Mouse (Mus musculus) thymus, postnatal 25 days (tissue): ENCODE data around the gene Actr6.
"Not testable (repeated sequence)": the region's sequence is repeated elsewhere in the genome, so short reads cannot be mapped to it uniquely, and the experiment has no call there.

Source experiments
- DNase-seq: peaks from one replicate; pipeline ENCODE4 v3.0.0; 2022

Actr6 gene

DNA sequence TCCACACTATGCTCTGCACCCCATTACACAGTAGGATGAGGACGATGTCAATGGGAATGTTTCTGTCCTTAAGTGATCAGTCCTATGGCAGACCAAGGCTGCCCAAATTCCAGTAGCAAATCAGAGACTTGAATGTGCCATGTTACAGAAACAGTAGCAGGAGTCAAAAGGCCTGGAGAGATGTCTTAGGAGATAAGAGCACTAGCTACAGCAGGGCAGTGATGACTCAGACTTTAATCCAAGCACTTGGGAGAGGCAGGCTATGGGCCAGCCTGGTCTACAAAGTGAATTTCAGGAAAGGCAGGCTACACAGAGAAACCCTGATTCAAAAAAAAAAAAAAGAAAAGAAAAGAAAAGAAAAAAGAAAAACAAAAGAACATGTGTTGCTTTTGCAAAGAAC lies 52.6 kb downstream of the Actr6 start:
- DNase-seq, result no peak

DNA sequence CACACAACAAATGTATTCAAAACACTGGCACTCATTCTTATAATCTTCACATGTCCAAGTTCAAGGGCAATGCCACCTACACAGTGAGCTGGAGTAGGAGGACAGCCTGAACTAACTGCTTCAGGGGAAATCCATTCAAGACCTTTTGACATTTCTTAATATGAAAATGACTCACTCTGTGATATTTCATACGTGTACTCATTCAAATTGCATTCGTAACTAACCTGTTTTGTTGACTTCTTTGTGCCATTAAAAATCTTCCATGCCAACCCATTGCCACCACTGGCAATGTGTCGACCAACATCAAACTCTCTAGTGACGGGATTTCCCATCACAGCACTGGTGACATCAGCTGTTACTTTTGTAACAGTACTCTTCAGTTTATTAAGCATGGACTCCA lies 54.0 kb downstream of the Actr6 start:
- no peak for DNase-seq

DNA sequence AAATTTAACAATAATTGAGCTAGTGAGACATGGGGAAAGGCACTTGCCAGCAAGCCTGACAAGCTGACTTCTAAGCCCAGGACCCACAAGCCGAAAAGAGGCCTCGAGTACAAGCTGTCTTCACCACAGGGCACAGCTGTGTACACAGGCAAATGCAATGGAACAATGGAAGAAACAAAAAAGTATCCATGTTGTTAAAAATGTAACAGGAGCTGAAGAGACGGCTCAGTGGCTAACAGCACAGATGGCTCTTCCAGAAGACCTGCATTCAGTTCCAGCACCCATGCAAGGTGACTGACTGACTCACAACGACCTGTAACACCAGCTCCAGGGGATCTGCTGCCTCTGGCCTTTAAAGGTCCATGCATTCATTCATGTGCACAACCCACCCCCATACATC lies 55.5 kb downstream of the Actr6 start:
- no peak for DNase-seq

DNA sequence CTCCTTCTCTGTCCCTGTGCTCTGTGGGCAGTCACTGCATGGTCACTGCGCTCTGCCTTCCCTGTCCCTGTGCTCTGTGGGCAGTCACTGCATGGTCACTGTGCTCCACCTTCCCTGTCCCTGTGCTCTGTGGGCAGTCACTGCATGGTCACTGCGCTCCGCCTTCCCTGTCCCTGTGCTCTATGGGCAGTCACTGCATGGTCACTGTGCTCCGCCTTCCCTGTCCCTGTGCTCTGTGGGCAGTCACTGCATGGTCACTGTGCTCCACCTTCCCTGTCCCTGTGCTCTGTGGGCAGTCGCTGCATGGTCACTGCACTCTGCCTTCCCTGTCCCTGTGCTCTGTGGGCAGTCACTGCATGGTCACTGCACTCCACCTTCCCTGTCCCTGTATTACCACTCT lies 61.7 kb downstream of the Actr6 start:
- DNase-seq, result not testable (repeated sequence)

DNA sequence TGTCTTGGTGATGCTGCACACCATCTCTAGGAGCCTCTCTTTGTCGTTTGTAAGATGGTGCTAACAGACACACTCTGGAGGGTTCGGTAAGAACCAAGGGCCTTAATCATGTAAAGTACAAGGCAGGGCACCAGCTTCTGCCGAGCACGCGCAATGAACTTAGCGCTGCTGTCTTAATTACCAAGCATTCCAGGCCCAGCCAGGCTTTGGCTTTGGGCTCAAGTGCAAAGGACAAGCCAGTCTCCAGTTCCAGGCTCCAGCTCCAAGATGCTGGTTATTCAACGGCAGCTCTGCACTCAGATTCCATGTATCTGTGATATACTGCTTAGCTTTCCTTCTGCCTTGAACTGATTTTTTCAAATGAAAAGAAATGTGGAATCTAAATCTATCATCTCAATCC lies 64.5 kb downstream of the Actr6 start:
- no peak for DNase-seq

DNA sequence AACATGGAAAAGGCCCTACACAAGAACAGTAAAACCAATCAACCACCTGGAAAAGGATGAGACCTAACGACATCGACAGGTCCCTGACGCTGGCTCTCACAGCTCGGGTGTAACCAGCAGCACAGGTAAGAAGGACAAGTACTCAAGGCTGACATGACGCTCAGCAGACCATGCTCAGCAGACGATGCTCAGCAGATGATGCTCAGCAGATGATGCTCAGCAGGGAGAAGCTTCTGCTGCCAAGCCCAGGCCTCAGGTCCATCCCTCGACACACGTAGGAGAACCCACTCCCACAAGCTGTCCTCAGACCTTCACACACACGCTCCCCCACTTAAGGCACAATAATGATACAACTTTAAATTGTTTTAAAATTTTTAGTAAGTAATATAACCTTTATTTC lies 66.4 kb downstream of the Actr6 start:
- DNase-seq, result no peak

DNA sequence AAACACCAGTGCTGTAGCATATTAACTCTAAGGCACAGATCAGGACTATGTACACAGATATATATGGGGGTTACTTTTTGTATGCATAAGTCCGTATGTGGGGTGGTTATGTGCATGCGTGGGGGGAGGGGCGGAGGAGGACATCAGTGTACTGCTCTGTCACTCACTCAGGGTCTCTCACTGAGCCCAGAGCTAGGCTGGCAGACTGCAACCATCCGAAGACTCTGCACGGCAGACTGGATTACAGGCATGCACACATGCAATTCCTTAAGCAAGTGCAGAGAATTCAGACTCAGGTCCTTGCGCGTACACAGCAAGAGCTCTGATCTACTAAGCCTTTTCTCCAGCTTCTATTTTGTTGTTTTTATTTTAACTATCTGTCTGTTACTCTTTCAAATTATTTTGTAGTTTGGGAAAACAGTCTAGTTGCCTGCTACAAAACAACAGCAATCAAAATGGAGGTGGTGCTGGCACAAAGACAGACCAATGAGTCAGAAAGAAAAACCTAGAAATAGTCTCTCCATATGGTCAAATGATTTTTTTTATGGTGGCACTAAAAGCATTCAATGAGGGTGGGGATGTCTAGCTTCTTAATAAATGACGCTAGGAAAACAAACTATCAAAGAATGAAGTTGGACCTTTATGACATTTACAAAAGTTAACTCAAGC lies 67.0 kb downstream of the Actr6 start:
- no peak for DNase-seq
